Mouse (Mus musculus): ENCODE data around the gene Ugt3a2. TPM values are rescaled to one million over a fixed set of nuclear protein-coding genes. Genes with fewer than 3 reads are reported as not detected.

The Ugt3a2 gene
- polyA plus RNA-seq, 1 experiment from 2014 or later: not detected

Other genes with a start within 250 kb of the Ugt3a2 start
- gene Lmbrd2, start 195.0 kb upstream of the Ugt3a2 start, polyA plus RNA-seq (2016; fragmentation: Nextera tagmentation; extraction: Ambion mirVana): 1.9 and 2.2 TPM in 2 replicates
- gene Skp2, start 180.1 kb upstream of the Ugt3a2 start, polyA plus RNA-seq (2016; fragmentation: Nextera tagmentation; extraction: Ambion mirVana): 111 and 119 TPM in 2 replicates
- not detected in 2 replicates for gene Ugt3a1, start 58.7 kb upstream of the Ugt3a2 start, polyA plus RNA-seq (2016; fragmentation: Nextera tagmentation; extraction: Ambion mirVana)
- gene Capsl, start 100.5 kb downstream of the Ugt3a2 start, polyA plus RNA-seq (2016; fragmentation: Nextera tagmentation; extraction: Ambion mirVana): 1.4 and 1.6 TPM in 2 replicates
- gene Il7r, start 194.6 kb downstream of the Ugt3a2 start, polyA plus RNA-seq (2016; fragmentation: Nextera tagmentation; extraction: Ambion mirVana): 0.07 TPM in 1 of 2 replicates, not detected in the other

All from midbrain, embryonic 10.5 days (tissue).